Mouse (Mus musculus) midbrain, embryonic 16.5 days (tissue): Measurements from ENCODE around the gene Gm6588. TPM values are rescaled to one million over a fixed set of nuclear protein-coding genes. Genes with fewer than 3 reads are reported as not detected.
"Not testable (repeated sequence)": the region's sequence is repeated elsewhere in the genome, so short reads cannot be mapped to it uniquely, and the experiment has no call there.

ENCODE experiments used
- ATAC-seq: fragments of 200-750 bp; cut with Nextera tagmentation; 2 replicates; pipeline ENCODE4 v1.8.0; 2017; ENCODE audit warnings: moderate TSS enrichment
- H3K27ac ChIP-seq: fragments of 300-500 bp; sonication (generic); 2 replicates; pipeline ENCODE4 v1.5.1; 2014; ENCODE audit warnings: mild to moderate bottlenecking, low read length, mixed read lengths
- H3K27me3 ChIP-seq: fragments of 300-500 bp; sonication (generic); 2 replicates; pipeline ENCODE4 v1.6.1; 2014; ENCODE audit warnings: low read depth, low read length, mixed read lengths; ENCODE audit not compliant: control insufficient read depth, insufficient read depth
- H3K36me3 ChIP-seq: fragments of 300-500 bp; sonication (generic); 2 replicates; pipeline ENCODE4 v1.6.1; 2014; ENCODE audit warnings: mild to moderate bottlenecking, low read length, moderate library complexity, mixed read lengths; ENCODE audit not compliant: control insufficient read depth, insufficient read depth
- H3K4me1 ChIP-seq: fragments of 300-500 bp; sonication (generic); 2 replicates; pipeline ENCODE4 v1.6.1; 2014; ENCODE audit warnings: mild to moderate bottlenecking, low read length, mixed read lengths; ENCODE audit not compliant: control insufficient read depth, insufficient read depth
- H3K4me2 ChIP-seq: fragments of 300-500 bp; sonication (generic); 2 replicates; pipeline ENCODE4 v1.6.1; 2014; ENCODE audit warnings: mild to moderate bottlenecking, low read length, mixed read lengths
- H3K4me3 ChIP-seq: fragments of 300-500 bp; sonication (generic); 2 replicates; pipeline ENCODE4 v1.5.1; 2014; ENCODE audit warnings: low read depth, mild to moderate bottlenecking, low read length, moderate library complexity, mixed read lengths
- H3K9ac ChIP-seq: fragments of 300-500 bp; sonication (generic); 2 replicates; pipeline ENCODE4 v1.6.1; 2014; ENCODE audit warnings: low read depth, low read length, mixed read lengths
- H3K9me3 ChIP-seq: fragments of 300-500 bp; sonication (generic); replicated peaks from 2 replicates; pipeline ENCODE4 v1.6.1; 2014; ENCODE audit warnings: mild to moderate bottlenecking, low read length, mixed read lengths; ENCODE audit not compliant: control insufficient read depth, poor library complexity, severe bottlenecking
- whole genome bisulfite sequencing: fragments of 180-500 bp; shearing (Covaris S2); extraction: QIAGEN DNeasy Blood & Tissue Kit; methylation state at CpG from one replicate; pipeline ENCODE4 v1.1.7; 2014; 5-methylcytosine and 5-hydroxymethylcytosine counted together
- polyA plus RNA-seq: library from polyadenylated mRNA; unstranded; fragments of >200 nt; fragmentation: Nextera tagmentation; extraction: Ambion mirVana; gene quantifications from 2 replicates; pipeline ENCODE4 v1.2.1, GENCODE M21; 2015

The Gm6588 gene
- polyA plus RNA-seq, result 1.0 and 1.6 TPM in 2 replicates

GRCm38 (mm10) chr5:112448747-112449440 is at the start of gene Gm6588:
TSS of gene Gm6588 (plus strand) at chr5:112449426.
- H3K36me3 ChIP-seq, result peaks cover 7% of the 10 kb centered on the region; the same call in 1 of the 2 replicates
- 72% methylated on average over 18 of the region's 18 CpGs for WGBS

DNA sequence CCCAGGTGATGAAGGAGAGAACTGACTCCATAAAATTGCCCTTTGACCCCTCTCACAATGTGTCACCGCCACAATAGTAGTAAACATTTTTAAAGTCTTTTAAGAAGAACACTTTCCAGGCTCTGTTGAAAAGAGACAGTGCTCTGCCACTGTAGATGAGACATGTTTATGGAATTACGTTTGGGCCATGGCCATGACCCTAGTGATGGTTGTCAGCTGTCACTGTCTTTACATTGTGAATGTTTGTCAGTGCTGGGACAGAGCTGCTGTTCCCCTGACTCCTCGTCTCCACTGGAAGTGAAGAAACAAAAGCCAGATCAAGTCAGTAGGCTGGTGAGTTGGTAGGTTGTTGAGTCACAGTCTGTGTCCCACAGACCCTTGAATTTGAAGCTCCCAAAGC is 46.8 kb upstream of the Gm6588 start:
- no peak overlapping the region for H3K27ac ChIP-seq
- no peaks in the 10 kb centered on the region for H3K9me3 ChIP-seq
- no peaks in the 10 kb centered on the region for H3K4me1 ChIP-seq
- H3K36me3 ChIP-seq, result no peaks in the 10 kb centered on the region
- H3K4me3 ChIP-seq, result no peak overlapping the region
- no peak overlapping the region for H3K4me2 ChIP-seq
- no peak overlapping the region for H3K9ac ChIP-seq
- WGBS, result 71% methylated on average over 3 of the region's 3 CpGs
- H3K27me3 ChIP-seq, result no peaks in the 10 kb centered on the region
- ATAC-seq, result no peak

More at GRCm38 (mm10) chr5:112448747-112449440, at the start of gene Gm6588:
- H3K4me1 ChIP-seq, result no peaks in the 10 kb centered on the region
- H3K4me2 ChIP-seq, result no peak within 1 kb of the TSS
- no peak within 1 kb of the TSS for H3K27ac ChIP-seq
- H3K9me3 ChIP-seq, result no peaks in the 10 kb centered on the region
- no peak within 1 kb of the TSS for H3K4me3 ChIP-seq
- no peak for ATAC-seq
- no peak within 1 kb of the TSS for H3K9ac ChIP-seq
- H3K27me3 ChIP-seq, result no peaks in the 10 kb centered on the region

DNA sequence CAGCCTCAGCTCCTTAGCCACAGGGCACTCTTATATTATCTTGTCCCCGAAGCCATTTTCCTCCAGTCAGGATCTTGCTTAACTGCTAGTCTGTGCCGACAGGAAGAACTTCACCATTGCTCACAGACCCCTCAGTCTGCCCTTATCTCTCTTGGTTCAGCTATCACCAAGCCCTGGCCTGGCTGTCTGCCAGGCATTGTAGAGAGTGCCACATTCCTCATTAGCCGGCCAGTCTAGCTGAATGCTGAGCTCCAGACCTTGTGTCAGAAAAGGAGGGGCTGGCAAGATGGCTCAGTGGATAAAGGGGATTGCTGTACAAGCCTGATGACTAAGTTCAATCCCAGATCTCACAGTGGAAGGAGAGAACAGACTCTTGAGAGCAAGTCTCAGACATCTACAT is 43.2 kb upstream of the Gm6588 start:
- H3K36me3 ChIP-seq, result no peaks in the 10 kb centered on the region
- no peak overlapping the region for H3K4me3 ChIP-seq
- no peaks in the 10 kb centered on the region for H3K9me3 ChIP-seq
- whole genome bisulfite sequencing, result 66% methylated on average over 3 of the region's 3 CpGs
- H3K4me2 ChIP-seq, result no peak overlapping the region
- ATAC-seq, result no peak
- no peaks in the 10 kb centered on the region for H3K27me3 ChIP-seq
- H3K9ac ChIP-seq, result no peak overlapping the region
- H3K27ac ChIP-seq, result no peak overlapping the region
- peaks cover 16% of the 10 kb centered on the region for H3K4me1 ChIP-seq

DNA sequence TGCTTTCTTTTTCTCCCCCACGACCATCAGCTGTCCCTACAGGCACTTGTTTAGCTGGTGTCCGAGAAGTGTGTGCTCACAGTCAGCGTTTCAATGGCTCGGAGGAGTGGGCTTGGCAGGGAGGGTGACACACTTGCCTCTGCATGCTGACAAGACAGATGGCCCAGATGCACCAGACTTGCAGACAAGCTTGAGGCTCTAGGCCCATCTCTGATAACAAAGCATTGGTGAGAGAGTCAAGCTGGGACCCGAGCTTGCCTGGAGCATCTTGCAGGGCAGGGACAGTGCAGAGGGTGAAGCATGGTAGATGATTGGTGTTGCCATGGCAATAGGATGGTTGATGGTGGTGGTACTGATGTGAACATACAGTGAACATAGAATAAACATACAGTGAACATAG is 40.0 kb upstream of the Gm6588 start:
- Histone ChIP-seq H3K27me3 (no peaks in the 10 kb centered on the region), H3K27ac (peak overlapping the region; percentile 87), H3K4me2 (no peak overlapping the region), H3K4me3 (no peak overlapping the region), H3K9ac (no peak overlapping the region), H3K9me3 (no peaks in the 10 kb centered on the region), H3K4me1 (peaks cover 33% of the 10 kb centered on the region), H3K36me3 (no peaks in the 10 kb centered on the region)
- 42% methylated on average over 5 of the region's 5 CpGs for WGBS
- no peak for ATAC-seq

DNA sequence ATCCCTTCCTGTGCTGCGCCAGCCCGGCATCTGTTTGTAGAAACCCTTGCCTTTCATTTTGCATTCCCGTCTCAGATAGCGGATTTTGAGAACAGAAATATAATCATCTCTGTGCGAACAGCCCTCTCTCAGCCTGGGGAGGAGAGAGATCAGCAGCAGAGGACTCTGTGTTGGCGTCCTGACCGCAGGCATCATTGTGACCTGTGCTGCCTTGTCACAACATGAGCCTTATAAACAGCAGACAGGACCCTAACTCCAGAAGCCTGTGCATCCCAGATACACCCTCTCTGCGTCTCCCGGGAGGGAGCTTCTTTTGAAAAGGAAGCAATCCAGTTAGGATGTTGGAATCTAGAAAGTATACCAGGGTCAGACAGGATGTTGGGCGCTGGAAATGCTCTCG is 38.2 kb upstream of the Gm6588 start:
- Histone ChIP-seq H3K27ac (peak overlapping the region; percentile 87), H3K27me3 (no peaks in the 10 kb centered on the region), H3K9ac (peak overlapping the region; percentile 15; the same call in 1 of the 2 replicates), H3K9me3 (no peaks in the 10 kb centered on the region), H3K4me1 (peaks cover 41% of the 10 kb centered on the region), H3K4me2 (peak overlapping the region; percentile 48), H3K4me3 (no peak overlapping the region), H3K36me3 (no peaks in the 10 kb centered on the region)
- 7% methylated on average over 11 of the region's 11 CpGs for WGBS
- ATAC-seq, result peak; percentile 40

- ATAC-seq, result peak; percentile 77
- 9% methylated on average over 19 of the region's 19 CpGs for WGBS
- H3K4me2 ChIP-seq, result peak overlapping the region; percentile 48
- H3K9me3 ChIP-seq, result no peaks in the 10 kb centered on the region
- peaks cover 48% of the 10 kb centered on the region for H3K4me1 ChIP-seq
- peak overlapping the region; percentile 87 for H3K27ac ChIP-seq
- peak overlapping the region; percentile 4; the same call in 1 of the 2 replicates for H3K4me3 ChIP-seq
- H3K27me3 ChIP-seq, result no peaks in the 10 kb centered on the region
- H3K36me3 ChIP-seq, result no peaks in the 10 kb centered on the region
- peak overlapping the region; percentile 10 for H3K9ac ChIP-seq
Measured at GRCm38 (mm10) chr5:112411514-112412335, 37.5 kb upstream of the Gm6588 start.

DNA sequence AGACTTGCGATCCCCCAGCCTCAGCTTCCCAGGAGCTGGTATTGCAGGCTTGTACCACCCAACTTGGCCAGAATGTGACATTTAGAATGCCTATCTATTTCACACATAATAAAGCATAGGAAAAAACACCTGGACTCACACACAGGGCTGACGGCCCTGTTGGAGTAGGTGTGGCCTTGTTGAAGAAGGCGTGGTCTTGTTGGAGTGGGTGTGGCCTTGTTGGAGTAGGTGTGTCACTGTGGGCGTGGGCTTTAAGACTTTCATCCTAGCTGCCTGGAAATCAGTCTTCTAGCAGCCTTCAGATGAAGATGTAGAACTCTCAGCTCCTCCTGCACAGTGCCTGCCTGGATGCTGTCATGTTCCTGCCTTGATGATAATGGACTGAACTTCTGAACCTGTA is 36.4 kb upstream of the Gm6588 start:
- 91% methylated on average over 4 of the region's 4 CpGs for WGBS
- peak overlapping the region; percentile 87 for H3K27ac ChIP-seq
- H3K4me2 ChIP-seq, H3K36me3 ChIP-seq, H3K27me3 ChIP-seq, H3K9ac ChIP-seq, H3K4me3 ChIP-seq, ATAC-seq, H3K9me3 ChIP-seq: not testable (repeated sequence)
- H3K4me1 ChIP-seq, result peaks cover 51% of the 10 kb centered on the region

- peak; percentile 40; the same call in 1 of the 2 replicates for ATAC-seq
Measured at GRCm38 (mm10) chr5:112416673-112417072, 32.6 kb upstream of the Gm6588 start.

GRCm38 (mm10) chr5:112418023-112418422 is 31.2 kb upstream of the Gm6588 start:
- H3K27ac ChIP-seq, result peak overlapping the region; percentile 73
- no peak for ATAC-seq
- peaks cover 5% of the 10 kb centered on the region for H3K36me3 ChIP-seq
- no peak overlapping the region for H3K4me3 ChIP-seq
- H3K4me1 ChIP-seq, result peaks cover 20% of the 10 kb centered on the region
- H3K27me3 ChIP-seq, result no peaks in the 10 kb centered on the region
- H3K9ac ChIP-seq, result no peak overlapping the region
- H3K4me2 ChIP-seq, result no peak overlapping the region
- H3K9me3 ChIP-seq, result no peaks in the 10 kb centered on the region
- WGBS, result 35% methylated on average over 4 of the region's 4 CpGs

More at GRCm38 (mm10) chr5:112416673-112417072, 32.6 kb upstream of the Gm6588 start:
- 20% methylated on average over 5 of the region's 5 CpGs for whole genome bisulfite sequencing
- no peak overlapping the region for H3K4me3 ChIP-seq
- H3K9ac ChIP-seq, result peak overlapping the region; percentile 45; the same call in 1 of the 2 replicates
- H3K27me3 ChIP-seq, result no peaks in the 10 kb centered on the region
- peak overlapping the region; percentile 75 for H3K27ac ChIP-seq
- H3K4me2 ChIP-seq, result no peak overlapping the region
- H3K9me3 ChIP-seq, result no peaks in the 10 kb centered on the region
- H3K36me3 ChIP-seq, result peaks cover 4% of the 10 kb centered on the region
- H3K4me1 ChIP-seq, result peaks cover 30% of the 10 kb centered on the region
